Mouse (Mus musculus): ENCODE measurements at regions not wholly inside any gene's neighbourhood (a gene's known extent, or its start where the extent isn't known, plus 50 kb on each side); places are given as distances from the start of the nearest gene placed in this dataset.

- TF ChIP-seq JUN (IDR thresholded peaks at IDR 0.05; ENCODE audit: insufficient read depth, low read depth, low read length) (no peak), POLR2AphosphoS2 (IDR thresholded peaks at IDR 0.05; ENCODE audit: low read depth, low read length) (no peak), ETS1 (conservative IDR thresholded peaks at IDR 0.05; ENCODE audit: low read depth, low read length) (no peak), TCF12 (IDR thresholded peaks at IDR 0.05; ENCODE audit: low read depth, low read length) (no peak), CTCF (conservative IDR thresholded peaks at IDR 0.05 in 1 of 2, IDR thresholded peaks at IDR 0.05 in 1 of 2; ENCODE audit: low read depth in 2 of 2, low read length in 2 of 2) (no peak), SMC3 (IDR thresholded peaks at IDR 0.05; ENCODE audit: low read depth, low read length) (no peak), POLR2A (IDR thresholded peaks at IDR 0.05; ENCODE audit: low read depth, low read length) (no peak)
Observed at GRCm38 (mm10) chr3:41266216-41266615, 183.4 kb upstream of the Pgrmc2 start.

All from CH12.LX (cell line).